Mouse (Mus musculus) macrophage (primary cell): ENCODE data around the gene Cntnap1. TPM values are rescaled to one million over a fixed set of nuclear protein-coding genes. Genes with fewer than 3 reads are reported as not detected.

Experiments used
- H3K27ac ChIP-seq: fragments of 350-480 bp; formaldehyde crosslinking; 2 replicates; pipeline ENCODE4 v1.9.0; 2021
- H3K36me3 ChIP-seq: fragments of 350-480 bp; formaldehyde crosslinking; 2 replicates; pipeline ENCODE4 v1.9.0; 2021; ENCODE audit errors: inconsistent target
- H3K4me3 ChIP-seq: fragments of 350-480 bp; formaldehyde crosslinking; 2 replicates; pipeline ENCODE4 v1.9.0; 2021; ENCODE audit errors: inconsistent target
- H3K79me2 ChIP-seq: fragments of 350-480 bp; formaldehyde crosslinking; 2 replicates; pipeline ENCODE4 v1.9.0; 2021; ENCODE audit errors: inconsistent target
- WGBS: methylation state at CpG from one replicate; pipeline ENCODE4 v1.1.7; 2026; ENCODE audit warnings: inconsistent platforms; ENCODE audit not compliant: missing documents; 5-methylcytosine and 5-hydroxymethylcytosine counted together
- polyA plus RNA-seq: library from polyadenylated mRNA; stranded (reverse); fragments of 250-400 nt; gene quantifications from 3 replicates; pipeline ENCODE4 v1.2.4, GENCODE M21; 2018; ENCODE audit warnings: inconsistent platforms

Gene Cntnap1
- polyA plus RNA-seq, 1 experiment from 2014 or later, result 0.17 TPM

DNA sequence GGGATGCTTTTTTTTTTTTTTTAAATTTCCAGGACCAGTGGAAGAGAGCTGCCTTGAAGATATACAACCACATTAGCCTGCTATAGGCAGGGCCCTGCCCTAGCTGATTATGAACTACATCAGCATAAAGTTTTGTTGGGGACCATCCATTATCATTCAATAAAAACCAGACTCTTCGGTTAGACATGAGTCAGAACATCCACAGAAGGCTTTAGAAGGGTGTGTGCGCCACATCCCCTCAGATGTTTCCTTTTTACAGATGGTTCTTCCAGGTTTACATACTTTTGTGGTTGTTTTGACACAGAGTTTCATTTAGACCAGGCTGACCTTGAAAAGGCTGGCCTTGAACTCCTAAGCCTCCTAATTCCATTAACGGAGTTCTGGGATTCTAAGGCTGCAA is 54.0 kb downstream of the Cntnap1 start:
- Histone ChIP-seq H3K4me3 (no peak overlapping the region), H3K79me2 (peaks cover 66% of the 10 kb centered on the region), H3K36me3 (no peaks in the 10 kb centered on the region), H3K27ac (no peak overlapping the region)
- 63% methylated on average over 3 of the region's 3 CpGs for WGBS

DNA sequence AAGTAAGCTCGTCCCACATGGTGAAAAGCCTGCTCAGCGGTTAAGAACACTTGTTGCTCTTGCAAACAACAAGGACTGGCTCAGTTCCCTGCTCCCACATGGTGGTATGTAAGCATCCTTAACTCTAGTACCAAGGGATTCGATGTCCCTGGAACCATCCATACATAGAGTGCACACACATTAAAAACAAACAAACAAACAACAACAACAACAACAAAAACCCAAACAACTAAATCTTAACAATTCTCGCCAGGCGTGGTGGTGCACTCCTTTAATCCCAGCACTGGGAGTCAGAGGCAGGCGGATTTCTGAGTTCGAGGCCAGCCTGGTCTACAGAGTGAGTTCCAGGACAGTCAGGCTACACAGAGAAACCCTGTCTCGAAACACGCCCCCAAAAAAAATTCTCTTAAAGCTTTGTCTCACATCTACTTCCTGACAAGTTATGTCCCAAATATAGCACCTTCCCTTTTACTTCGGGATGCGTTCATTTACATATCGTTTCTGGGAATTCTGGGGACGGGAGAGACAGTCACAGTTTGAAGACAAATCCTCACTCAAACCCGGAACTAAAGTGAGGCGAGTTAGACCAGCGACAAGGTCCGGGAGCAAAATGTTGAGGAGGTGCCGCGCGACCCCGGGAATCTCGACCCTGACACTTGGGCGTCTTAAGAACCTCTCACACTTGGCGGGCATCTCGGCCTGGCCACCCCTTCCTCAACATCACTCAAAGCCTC is 55.2 kb downstream of the Cntnap1 start:
- peak overlapping the region; percentile 75 for H3K4me3 ChIP-seq
- WGBS, result 21% methylated on average over 25 of the region's 25 CpGs
- peaks cover 54% of the 10 kb centered on the region for H3K79me2 ChIP-seq
- no peaks in the 10 kb centered on the region for H3K36me3 ChIP-seq
- H3K27ac ChIP-seq, result 0 out of 2 replicates have a peak overlapping the region, but pooled peaks have one; percentile 7

DNA sequence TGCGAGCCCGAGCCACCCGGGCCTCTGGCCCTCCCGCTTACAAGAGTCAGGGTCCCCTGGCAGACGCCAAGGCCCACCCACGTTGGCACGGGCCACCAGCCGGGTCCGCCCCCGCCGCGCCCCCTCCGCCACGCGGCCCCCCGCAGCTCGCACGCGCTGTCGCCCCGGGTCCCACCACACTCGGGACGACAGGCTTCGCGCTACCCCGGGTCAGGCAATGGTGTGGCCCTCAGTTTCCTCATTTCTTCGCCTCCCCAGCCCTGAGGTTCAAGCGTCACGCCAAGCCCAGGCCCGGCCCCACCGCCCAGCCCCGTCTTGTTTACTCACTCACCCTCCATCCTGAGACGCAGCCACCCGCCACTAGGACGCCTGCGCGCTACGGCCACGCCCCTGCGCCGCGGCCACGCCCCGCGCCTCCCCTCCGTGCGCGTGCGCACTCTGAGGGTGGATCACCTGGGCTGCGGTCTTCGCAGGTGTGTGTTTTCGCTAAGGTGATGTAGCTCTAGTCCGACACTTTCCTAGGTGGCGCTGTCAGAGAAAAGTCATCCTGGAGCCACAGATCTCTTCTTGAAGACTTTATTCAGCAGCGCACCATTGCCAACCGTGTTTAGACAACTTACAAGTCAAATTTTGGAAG is 55.9 kb downstream of the Cntnap1 start, which contains the start of gene Ezh1:
TSS of gene Ezh1 (minus strand) at position 399 of the 637 bp plus-strand sequence.
- Histone ChIP-seq H3K36me3 (no peaks in the 10 kb centered on the region), H3K79me2 (peaks cover 48% of the 10 kb centered on the region), H3K4me3 (peak within 1 kb of the TSS; percentile 75), H3K27ac (0 out of 2 replicates have a peak within 1 kb of the TSS, but pooled peaks have one; percentile 7)
- 2% methylated on average over 54 of the region's 56 CpGs for WGBS

DNA sequence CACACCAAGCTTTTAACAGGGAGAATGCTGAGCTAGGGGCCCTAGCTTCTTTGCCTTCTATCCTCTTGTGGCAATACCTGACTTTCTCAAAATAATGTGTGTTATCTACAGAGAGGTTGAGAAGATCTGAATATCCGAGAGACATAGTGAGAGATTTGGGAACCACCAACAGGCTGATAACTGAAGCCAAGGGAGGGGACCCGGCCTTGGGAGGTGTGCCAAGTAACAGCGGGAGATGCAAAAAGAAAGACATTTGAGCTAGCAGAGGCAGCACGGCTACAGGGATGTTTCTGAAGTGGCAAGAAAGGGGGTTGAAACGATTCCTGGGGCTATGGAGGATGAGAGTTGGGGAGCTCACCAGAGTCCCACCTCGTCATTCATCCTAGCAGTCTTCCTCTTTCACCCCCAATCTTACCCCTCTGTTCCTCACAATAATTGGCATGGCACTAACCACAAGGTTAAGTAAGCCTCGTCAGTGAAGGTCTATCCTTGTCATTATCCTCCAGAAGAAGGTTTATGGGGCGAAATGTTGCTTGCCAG is 59.1 kb downstream of the Cntnap1 start:
- Histone ChIP-seq H3K36me3 (no peaks in the 10 kb centered on the region), H3K4me3 (no peak overlapping the region), H3K27ac (no peak overlapping the region), H3K79me2 (peaks cover 15% of the 10 kb centered on the region)
- 66% methylated on average over 8 of the region's 8 CpGs for WGBS

DNA sequence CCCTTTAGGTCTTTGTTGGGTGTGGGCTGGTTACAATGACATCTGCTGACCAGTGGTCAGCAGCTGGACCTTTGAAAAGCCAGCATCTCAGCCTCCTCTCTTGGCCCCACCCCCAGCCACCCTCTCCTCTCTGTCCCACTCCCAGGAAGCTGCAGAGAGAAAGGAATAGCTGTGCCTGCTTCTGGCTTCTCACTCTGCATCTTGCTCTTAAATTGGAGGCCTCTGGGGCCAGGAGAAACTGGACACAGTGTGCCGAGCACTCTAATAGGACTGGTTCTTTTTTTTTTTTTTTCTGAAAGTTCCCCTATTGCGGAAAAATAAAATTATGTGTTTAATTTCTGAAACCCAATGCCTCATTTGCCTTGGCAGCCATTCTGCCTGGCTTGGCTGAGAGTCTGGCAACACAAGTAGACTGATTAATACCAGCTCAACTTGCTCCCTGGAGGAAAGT is 59.8 kb downstream of the Cntnap1 start:
- 84% methylated on average over 2 of the region's 2 CpGs for WGBS
- Histone ChIP-seq H3K4me3 (no peak overlapping the region), H3K27ac (no peak overlapping the region)

DNA sequence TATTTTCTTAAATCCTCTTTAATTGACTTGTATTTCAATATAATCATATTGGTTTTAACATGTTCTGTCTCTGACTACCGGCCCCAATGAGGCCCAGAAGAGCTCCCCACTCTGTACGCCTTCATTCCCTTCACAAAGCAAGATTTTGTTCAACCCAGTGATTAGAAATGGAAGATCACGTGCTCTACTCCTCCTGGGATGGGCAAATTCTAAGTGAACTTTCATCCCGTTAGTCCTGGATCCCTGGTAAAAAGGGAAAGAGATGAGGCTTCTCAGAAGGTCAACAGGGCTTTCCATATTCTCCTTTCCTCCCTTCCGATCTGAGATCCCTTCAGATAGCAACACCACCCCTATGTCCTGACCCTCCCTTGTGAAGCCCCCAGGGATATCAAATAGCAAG is 60.2 kb downstream of the Cntnap1 start:
- H3K27ac ChIP-seq, result no peak overlapping the region
- H3K4me3 ChIP-seq, result peak overlapping the region; percentile 47; the same call in 1 of the 2 replicates
- H3K79me2 ChIP-seq, result peaks cover 4% of the 10 kb centered on the region
- 93% methylated on average over 5 of the region's 5 CpGs for WGBS
- H3K36me3 ChIP-seq, result no peaks in the 10 kb centered on the region

More for the DNA sequence above, 59.8 kb downstream of the Cntnap1 start:
- Histone ChIP-seq H3K36me3 (no peaks in the 10 kb centered on the region), H3K79me2 (peaks cover 9% of the 10 kb centered on the region)

DNA sequence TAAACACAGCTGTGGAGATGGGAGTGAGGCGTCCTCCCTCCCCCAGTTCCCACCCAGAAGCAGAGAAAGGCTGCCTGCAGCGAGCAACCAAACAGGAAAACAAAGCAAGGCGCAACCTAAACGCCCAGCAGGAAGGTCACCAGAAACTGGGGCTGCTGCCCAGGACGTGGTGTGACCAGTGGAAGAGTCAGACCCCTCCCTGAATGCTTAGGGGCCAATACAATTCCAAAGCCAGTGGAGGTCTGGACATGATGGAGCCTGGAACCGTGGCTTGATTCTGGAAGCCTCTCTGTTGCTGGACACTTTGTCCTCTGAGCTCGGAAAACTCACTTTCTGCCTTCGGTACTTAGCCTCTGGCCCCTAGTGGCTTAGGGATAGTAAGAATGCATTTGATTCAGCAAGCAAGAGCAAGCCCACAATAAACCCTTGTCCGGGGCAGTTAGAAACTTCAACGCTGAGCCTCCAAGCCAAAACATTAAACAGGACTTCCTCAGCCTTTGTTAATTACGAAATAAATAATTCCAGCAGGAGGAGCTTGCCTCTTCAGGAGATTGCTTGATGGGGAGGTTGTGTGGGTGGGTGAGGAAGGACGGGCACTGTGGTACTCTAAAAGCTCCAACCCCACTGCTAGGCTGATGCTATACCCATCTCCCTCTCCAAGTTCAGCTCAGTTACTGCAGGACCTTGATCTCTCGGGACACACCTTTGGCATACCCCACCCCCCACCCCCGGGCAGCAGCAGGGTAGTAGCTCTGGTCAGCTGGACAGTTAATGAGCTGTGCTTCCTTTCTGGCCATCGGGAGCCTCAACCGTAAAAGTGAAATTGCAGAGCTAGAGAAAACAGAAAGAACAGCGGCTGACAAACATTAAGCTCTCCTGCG is 60.9 kb downstream of the Cntnap1 start:
- Histone ChIP-seq H3K79me2 (no peaks in the 10 kb centered on the region), H3K36me3 (no peaks in the 10 kb centered on the region), H3K4me3 (peak overlapping the region; percentile 47), H3K27ac (peak overlapping the region; percentile 74)
- WGBS, result 9% methylated on average over 17 of the region's 18 CpGs

DNA sequence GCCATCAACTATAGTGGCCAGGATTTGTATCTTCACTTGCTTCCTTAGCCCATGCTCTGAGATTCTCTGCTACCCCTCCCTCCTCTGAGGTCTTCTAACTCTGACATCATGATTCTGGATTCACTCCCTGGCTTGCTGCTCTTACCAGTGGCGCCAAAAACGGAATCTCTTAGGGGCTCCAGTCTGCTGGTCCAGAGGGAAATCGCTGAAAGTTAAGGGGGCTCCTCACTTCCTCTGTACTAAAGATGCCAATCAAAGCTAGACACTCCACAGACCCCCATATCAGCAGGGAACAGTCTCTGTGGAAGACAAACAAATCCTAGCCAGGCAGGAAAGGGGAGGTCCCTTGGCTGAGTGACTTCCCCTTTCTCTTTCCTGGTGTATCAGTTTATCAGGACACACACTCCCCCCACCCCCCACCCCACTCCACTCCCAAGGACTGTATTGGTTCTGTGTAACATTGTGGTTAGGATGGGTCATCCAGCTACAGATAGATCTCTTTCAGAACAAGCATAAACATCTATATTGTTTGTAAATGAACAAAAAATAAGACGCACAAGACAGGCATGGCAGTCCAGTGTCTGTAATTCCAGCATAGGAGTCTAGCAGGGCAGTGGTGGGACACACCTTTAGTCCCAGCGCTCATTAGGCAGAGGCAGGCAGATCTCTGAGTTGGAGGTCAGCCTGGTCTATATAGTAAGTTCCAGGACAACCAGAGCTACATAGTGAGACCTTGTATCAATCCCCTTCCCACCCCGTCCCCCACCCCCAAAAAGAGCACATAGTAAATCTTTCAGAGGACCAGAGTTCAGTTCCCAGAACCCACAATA is 61.9 kb downstream of the Cntnap1 start:
- 33% methylated on average over 6 of the region's 6 CpGs for WGBS
- H3K36me3 ChIP-seq, result no peaks in the 10 kb centered on the region
- peak overlapping the region; percentile 74 for H3K27ac ChIP-seq
- peak overlapping the region; percentile 47 for H3K4me3 ChIP-seq
- no peaks in the 10 kb centered on the region for H3K79me2 ChIP-seq

DNA sequence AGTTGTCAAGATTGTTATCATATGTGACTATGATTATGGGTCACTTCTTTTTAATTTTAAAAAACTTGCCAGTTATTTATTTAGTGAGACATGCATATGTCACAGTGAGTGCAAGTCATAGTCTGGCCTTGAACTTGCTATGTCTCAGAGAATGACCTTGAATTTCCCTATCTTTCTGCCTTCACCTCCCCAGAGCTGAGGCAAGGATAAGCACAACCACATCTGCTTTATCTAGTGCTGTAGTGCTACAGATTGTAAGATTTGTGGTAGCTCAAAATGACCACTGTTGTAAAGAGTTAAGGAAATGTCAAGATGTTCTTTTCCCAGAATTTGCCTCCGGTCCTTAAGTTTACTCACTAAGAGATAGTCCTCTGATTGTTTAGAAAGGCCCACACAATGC is 62.9 kb downstream of the Cntnap1 start:
- no peak overlapping the region for H3K4me3 ChIP-seq
- no peak overlapping the region for H3K27ac ChIP-seq
- H3K79me2 ChIP-seq, result no peaks in the 10 kb centered on the region
- WGBS, result 100% methylated on average over 1 of the region's 1 CpGs
- no peaks in the 10 kb centered on the region for H3K36me3 ChIP-seq

DNA sequence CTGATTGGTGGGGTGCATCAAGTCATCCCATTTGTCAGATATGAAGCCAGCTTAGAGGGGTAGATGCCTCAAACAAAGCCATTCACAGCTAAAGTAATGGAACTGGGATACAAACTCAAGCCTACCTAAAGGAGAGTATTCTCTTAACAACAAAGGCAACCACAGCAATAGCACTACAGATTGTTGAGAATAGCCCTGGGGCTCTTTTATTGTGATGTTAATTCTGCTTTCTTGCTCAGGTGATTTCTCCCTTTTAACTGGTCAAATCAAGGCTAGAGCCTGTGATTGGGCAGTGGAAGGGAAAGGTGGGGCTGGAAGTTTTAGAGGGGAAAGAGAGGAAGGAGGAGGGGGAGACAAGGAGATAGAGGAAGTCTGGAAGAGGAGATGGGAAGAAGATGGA is 63.8 kb downstream of the Cntnap1 start:
- H3K79me2 ChIP-seq, result no peaks in the 10 kb centered on the region
- no peak overlapping the region for H3K4me3 ChIP-seq
- no peaks in the 10 kb centered on the region for H3K36me3 ChIP-seq
- no peak overlapping the region for H3K27ac ChIP-seq

DNA sequence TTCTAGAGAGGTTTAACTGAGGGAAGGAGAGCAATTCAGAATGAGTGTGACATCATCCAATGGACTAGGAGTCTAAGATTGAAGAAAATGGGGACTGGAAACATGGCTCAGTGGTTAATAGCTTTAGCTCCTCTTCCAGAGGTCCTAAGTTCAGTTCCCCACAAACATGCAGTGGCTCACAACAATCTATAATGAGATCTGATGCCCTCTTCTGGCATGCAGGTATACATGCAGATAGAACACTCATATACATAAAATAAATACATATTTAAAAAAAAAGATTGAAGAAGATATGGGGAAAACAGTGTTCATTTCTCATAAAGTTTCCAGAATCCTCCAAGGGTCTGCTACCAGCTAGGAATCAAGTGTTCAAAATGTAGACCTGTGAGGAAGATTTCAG is 65.1 kb downstream of the Cntnap1 start:
- H3K36me3 ChIP-seq, result no peaks in the 10 kb centered on the region
- no peaks in the 10 kb centered on the region for H3K79me2 ChIP-seq
- H3K4me3 ChIP-seq, result no peak overlapping the region
- no peak overlapping the region for H3K27ac ChIP-seq

DNA sequence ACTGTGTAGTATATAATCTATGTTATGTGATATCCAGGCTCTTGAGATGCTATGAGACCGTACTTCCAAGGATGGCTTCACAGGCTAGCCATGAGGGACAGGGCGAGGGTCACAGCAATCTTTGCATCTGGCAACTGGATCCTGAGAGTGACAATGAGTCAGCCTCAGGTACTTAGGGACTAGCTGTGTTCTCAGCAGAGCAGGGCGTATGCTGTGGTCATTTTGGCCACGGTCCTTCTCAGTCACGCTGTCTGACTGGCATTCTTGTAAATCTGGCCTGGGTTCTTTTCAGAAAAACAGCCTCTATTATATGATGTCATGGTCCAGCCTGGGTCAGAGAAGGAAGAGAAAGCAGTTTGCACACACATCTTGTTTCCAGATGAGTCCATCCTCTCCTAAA is 66.5 kb downstream of the Cntnap1 start:
- Histone ChIP-seq H3K4me3 (no peak overlapping the region), H3K27ac (no peak overlapping the region), H3K36me3 (no peaks in the 10 kb centered on the region), H3K79me2 (no peaks in the 10 kb centered on the region)
- WGBS, result 95% methylated on average over 5 of the region's 5 CpGs

DNA sequence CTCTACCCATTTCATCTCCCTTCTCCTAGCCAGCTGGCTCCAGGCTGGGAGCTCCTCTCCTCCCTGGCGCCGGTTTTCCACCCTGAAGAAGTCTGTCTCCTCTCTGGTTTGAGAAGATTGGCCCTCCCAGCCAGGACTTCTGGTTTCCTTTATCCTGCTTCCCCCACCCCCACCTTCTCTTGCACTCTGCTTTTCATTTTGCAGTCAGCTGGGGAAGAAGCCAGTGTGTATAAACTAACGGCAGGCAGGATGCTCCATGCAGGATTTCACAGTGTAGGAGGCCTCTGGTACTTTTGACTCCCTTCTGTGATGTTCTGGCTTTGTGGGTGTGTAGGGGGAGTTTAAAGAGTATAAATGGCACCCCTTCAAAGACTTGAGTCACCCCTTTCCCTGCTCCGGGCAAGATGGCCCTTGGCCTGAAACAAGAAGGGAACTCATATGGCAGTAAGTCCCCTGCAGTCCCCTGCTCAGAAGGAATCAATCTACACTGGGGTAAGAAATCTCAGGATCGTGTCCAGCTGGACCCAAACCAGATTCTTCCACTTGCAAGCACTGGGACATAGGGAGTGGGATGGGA is 67.8 kb downstream of the Cntnap1 start:
- WGBS, result 86% methylated on average over 5 of the region's 5 CpGs
- Histone ChIP-seq H3K79me2 (no peaks in the 10 kb centered on the region), H3K36me3 (no peaks in the 10 kb centered on the region), H3K4me3 (no peak overlapping the region), H3K27ac (no peak overlapping the region)
